Mouse (Mus musculus) ES-Bruce4 (cell line): ENCODE results near the gene Pipox.

Experiments used
- CTCF ChIP-seq: IDR thresholded peaks from one replicate; pipeline ENCODE4 v1.8.1; 2011; ENCODE audit warnings: low read depth, low read length
- EP300 ChIP-seq: IDR thresholded peaks from 2 replicates; pipeline ENCODE4 v1.6.1; 2011; ENCODE audit warnings: low read depth, low read length; ENCODE audit not compliant: insufficient read depth
- POLR2A ChIP-seq: IDR thresholded peaks from one replicate; pipeline ENCODE4 v1.8.1; 2011; ENCODE audit warnings: low read length; ENCODE audit not compliant: insufficient read depth

- no peak for TF ChIP-seq CTCF
- TF ChIP-seq EP300 = 0 out of 2 replicates have a peak, but pooled peaks have one; percentile 37
- no peak for TF ChIP-seq POLR2A
Measured at GRCm38 (mm10) chr11:77914598-77915260, 20.8 kb upstream of the Pipox start.
